Mouse (Mus musculus): ENCODE results near the gene Eif4a1.

Eif4a1 gene

GRCm38 (mm10) chr11:69670786-69671725, 1.2 kb downstream of the Eif4a1 start:
- DNase-seq, result peak; percentile 95 to 96

GRCm38 (mm10) chr11:69666665-69667005, 5.6 kb downstream of the Eif4a1 start:
- no peak for DNase-seq

GRCm38 (mm10) chr11:69665961-69666664, 6.1 kb downstream of the Eif4a1 start, which contains the start of gene Cd68:
TSS of gene Cd68 (minus strand) at chr11:69666153.
- peak in 1 of 2 experiments; percentile 30 for DNase-seq

- peak in 1 of 2 experiments; percentile 21 for DNase-seq
Measured at GRCm38 (mm10) chr11:69665457-69665960, 6.7 kb downstream of the Eif4a1 start.

GRCm38 (mm10) chr11:69664841-69665240, 7.4 kb downstream of the Eif4a1 start:
- no peak for DNase-seq

GRCm38 (mm10) chr11:69663795-69664194, 8.4 kb downstream of the Eif4a1 start:
- no peak for DNase-seq

- DNase-seq, result peak in 1 of 2 experiments; percentile 46
Measured at GRCm38 (mm10) chr11:69662967-69663671, 9.1 kb downstream of the Eif4a1 start.

GRCm38 (mm10) chr11:69662213-69662966, 9.8 kb downstream of the Eif4a1 start, which contains the start of gene Mpdu1:
TSS of gene Mpdu1 (minus strand) at chr11:69662642.
- peak; percentile 93 to 96 for DNase-seq

GRCm38 (mm10) chr11:69661221-69661881, 10.9 kb downstream of the Eif4a1 start:
- no peak for DNase-seq

GRCm38 (mm10) chr11:69657462-69657881, 14.8 kb downstream of the Eif4a1 start:
- no peak for DNase-seq

GRCm38 (mm10) chr11:69656617-69657461, 15.4 kb downstream of the Eif4a1 start:
- peak; percentile 48 for DNase-seq

- no peak for DNase-seq
Measured at GRCm38 (mm10) chr11:69656065-69656455, 16.2 kb downstream of the Eif4a1 start.

GRCm38 (mm10) chr11:69655264-69656064, 16.8 kb downstream of the Eif4a1 start, which contains the start of gene Sox15:
TSS of gene Sox15 (plus strand) at chr11:69655314.
- DNase-seq, result peak; percentile 25 to 44

GRCm38 (mm10) chr11:69654760-69655159, 17.5 kb downstream of the Eif4a1 start:
- DNase-seq, result no peak

GRCm38 (mm10) chr11:69653399-69653798, 18.8 kb downstream of the Eif4a1 start:
- no peak for DNase-seq

- no peak for DNase-seq
Measured at GRCm38 (mm10) chr11:69645860-69646259, 26.4 kb downstream of the Eif4a1 start.

GRCm38 (mm10) chr11:69635471-69635870, 36.8 kb downstream of the Eif4a1 start:
- DNase-seq, result no peak

GRCm38 (mm10) chr11:69633128-69633866, 38.9 kb downstream of the Eif4a1 start:
- no peak for DNase-seq
